Mouse (Mus musculus): ENCODE results near the gene Ints13.

DNA sequence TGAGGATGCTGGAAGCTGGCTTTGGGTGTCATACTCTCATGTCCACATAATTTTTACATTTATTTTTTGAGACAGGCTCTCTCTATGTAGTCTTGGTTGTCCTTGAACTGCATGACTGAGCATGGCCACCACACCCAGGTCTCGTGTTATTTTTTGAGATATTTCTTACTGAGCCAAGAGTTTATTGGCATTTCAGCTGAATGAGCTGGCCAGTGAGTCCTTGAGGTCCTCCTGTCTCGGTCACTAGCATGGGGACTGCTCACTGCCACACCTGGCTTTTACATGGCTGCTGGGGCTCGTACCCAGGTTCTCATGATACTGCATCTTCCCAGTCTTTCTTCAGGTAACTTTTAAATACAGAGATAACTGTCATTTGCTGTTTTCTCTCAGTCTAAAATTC is 37.2 kb downstream of the Ints13 start:
- TF ChIP-seq EP300 (IDR thresholded peaks at IDR 0.05; ENCODE audit: insufficient read depth, low read depth, low read length) = no peak
- TF ChIP-seq CTCF (IDR thresholded peaks at IDR 0.05) = no peak

Measured in heart, adult 2 months (tissue).